Mouse (Mus musculus) intestine, embryonic 14.5 days (tissue): Measurements from ENCODE around the gene Rnd2. TPM values are rescaled to one million over a fixed set of nuclear protein-coding genes. Genes with fewer than 3 reads are reported as not detected.
"Not testable (repeated sequence)": the region's sequence is repeated elsewhere in the genome, so short reads cannot be mapped to it uniquely, and the experiment has no call there.

Experiments
- ATAC-seq: fragments of 200-750 bp; cut with Nextera tagmentation; replicated peaks from 2 replicates; pipeline ENCODE4 v1.8.0; 2017; ENCODE audit warnings: low read depth, moderate number of reproducible peaks, moderate TSS enrichment, moderate library complexity; ENCODE audit not compliant: low FRiP score, low TSS enrichment
- DNase-seq: peaks from one replicate; pipeline ENCODE4 v3.0.0-alpha.2; 2018; ENCODE audit warnings: low spot score
- H3K27ac ChIP-seq: fragments of 300-500 bp; sonication (generic); 2 replicates; pipeline ENCODE4 v1.5.1; 2014; ENCODE audit warnings: low read depth, mild to moderate bottlenecking, control low read depth
- H3K27me3 ChIP-seq: fragments of 300-500 bp; sonication (generic); replicated peaks from 2 replicates; pipeline ENCODE4 v1.6.1; 2014; ENCODE audit warnings: low read length, control low read depth; ENCODE audit not compliant: control insufficient read depth, insufficient read depth
- H3K36me3 ChIP-seq: fragments of 300-500 bp; sonication (generic); 2 replicates; pipeline ENCODE4 v1.6.1; 2014; ENCODE audit warnings: low read length, control low read depth; ENCODE audit not compliant: control insufficient read depth, insufficient read depth
- H3K4me1 ChIP-seq: fragments of 300-500 bp; sonication (generic); replicated peaks from 2 replicates; pipeline ENCODE4 v1.6.1; 2014; ENCODE audit warnings: low read length, control low read depth, mixed read lengths; ENCODE audit not compliant: control insufficient read depth, insufficient read depth
- H3K4me2 ChIP-seq: fragments of 300-500 bp; sonication (generic); 2 replicates; pipeline ENCODE4 v1.6.1; 2014; ENCODE audit warnings: low read length
- H3K4me3 ChIP-seq: fragments of 300-500 bp; sonication (generic); 2 replicates; pipeline ENCODE4 v1.5.1; 2014; ENCODE audit warnings: low read depth, low read length, control low read depth, mixed read lengths
- H3K9ac ChIP-seq: fragments of 300-500 bp; sonication (generic); 2 replicates; pipeline ENCODE4 v1.6.1; 2014; ENCODE audit warnings: mild to moderate bottlenecking, low read length
- H3K9me3 ChIP-seq: fragments of 300-500 bp; sonication (generic); 2 replicates; pipeline ENCODE4 v1.6.1; 2016; ENCODE audit warnings: low read length, control low read depth; ENCODE audit not compliant: control insufficient read depth
- WGBS: fragments of 180-500 bp; shearing (Covaris S2); extraction: QIAGEN DNeasy Blood & Tissue Kit; methylation state at CpG from one replicate; pipeline ENCODE4 v1.1.7; 2014; 5-methylcytosine and 5-hydroxymethylcytosine counted together
- polyA plus RNA-seq: library from polyadenylated mRNA; unstranded; fragments of >200 nt; fragmentation: Nextera tagmentation; extraction: Ambion mirVana; gene quantifications from 2 replicates; pipeline ENCODE4 v1.2.1, GENCODE M21; 2014

Rnd2 gene
- polyA plus RNA-seq, 1 experiment from 2014 or later: 16.7 TPM

DNA sequence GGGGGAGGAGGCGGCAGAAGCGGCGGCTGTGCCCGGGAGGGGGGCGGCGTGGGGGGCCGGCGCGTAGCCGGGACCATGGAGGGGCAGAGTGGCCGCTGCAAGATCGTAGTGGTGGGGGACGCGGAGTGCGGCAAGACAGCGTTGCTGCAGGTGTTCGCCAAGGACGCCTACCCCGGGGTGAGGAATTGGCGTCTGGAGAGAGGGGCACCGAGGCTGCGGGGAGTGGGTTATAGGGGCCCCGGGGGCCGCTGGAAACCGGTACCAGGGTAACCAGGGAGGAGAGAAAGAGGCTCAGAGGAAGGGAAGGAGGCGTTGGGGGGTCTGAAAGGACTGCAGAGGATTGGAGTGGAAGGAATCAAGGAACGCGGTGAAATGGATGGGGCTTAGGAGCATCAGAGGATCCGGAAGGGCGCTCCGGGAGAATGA lies 3.5 kb downstream of the Rnd2 start:
- Histone ChIP-seq H3K27ac (peak overlapping the region; percentile 34), H3K36me3 (no peaks in the 10 kb centered on the region), H3K9ac (peak overlapping the region; percentile 53), H3K27me3 (no peaks in the 10 kb centered on the region), H3K4me1 (peaks cover 16% of the 10 kb centered on the region), H3K4me2 (peak overlapping the region; percentile 94), H3K4me3 (peak overlapping the region; percentile 58), H3K9me3 (no peaks in the 10 kb centered on the region)
- peak; percentile 35; the same call in 1 of the 2 replicates for ATAC-seq
- 2% methylated on average over 29 of the region's 31 CpGs for WGBS
- peak; percentile 85 for DNase-seq

DNA sequence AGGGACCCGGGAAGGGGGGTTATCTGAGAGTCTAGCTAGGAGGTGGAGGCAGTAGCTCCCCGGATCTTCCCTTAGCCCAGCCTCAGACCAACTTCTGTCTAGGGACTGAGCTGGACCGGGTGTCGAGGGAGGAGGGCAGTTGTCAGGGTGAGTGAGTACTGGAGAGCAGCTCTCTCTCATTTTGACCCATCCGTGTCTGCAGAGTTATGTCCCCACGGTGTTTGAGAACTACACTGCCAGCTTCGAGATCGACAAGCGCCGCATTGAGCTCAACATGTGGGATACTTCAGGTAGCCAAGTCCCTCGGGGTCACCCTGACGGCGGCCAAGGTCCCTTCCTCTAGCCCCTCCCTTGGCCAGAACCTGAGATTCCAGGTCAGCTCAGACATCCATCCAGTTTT lies 3.9 kb downstream of the Rnd2 start:
- Histone ChIP-seq H3K27ac (no peak overlapping the region), H3K9ac (peak overlapping the region; percentile 53), H3K4me1 (peaks cover 14% of the 10 kb centered on the region), H3K27me3 (no peaks in the 10 kb centered on the region), H3K36me3 (no peaks in the 10 kb centered on the region), H3K9me3 (no peaks in the 10 kb centered on the region), H3K4me2 (peak overlapping the region; percentile 94), H3K4me3 (peak overlapping the region; percentile 58)
- DNase-seq (no peak), ATAC-seq (no peak)
- 5% methylated on average over 13 of the region's 13 CpGs for WGBS

DNA sequence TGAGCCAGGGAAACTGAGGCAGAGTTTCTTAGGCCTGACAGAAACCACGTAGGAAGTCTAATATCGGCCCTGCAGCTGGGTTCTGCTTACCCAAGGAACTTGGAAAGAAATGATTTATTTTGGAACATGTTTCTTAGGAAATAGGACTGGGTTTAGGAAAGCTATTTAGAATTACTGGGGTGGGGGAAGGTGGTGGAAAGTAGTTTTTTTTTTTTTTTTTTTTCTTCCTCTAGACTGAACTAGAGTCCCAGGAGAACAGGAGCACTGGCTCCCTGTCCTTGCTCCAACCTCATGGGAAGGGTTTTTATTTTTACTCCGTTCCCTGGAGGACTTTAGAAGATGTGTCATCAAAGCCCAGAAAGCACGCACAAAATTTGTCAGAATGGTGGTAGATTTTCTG lies 4.4 kb downstream of the Rnd2 start:
- Histone ChIP-seq H3K4me3 (peak overlapping the region; percentile 58), H3K27me3 (no peaks in the 10 kb centered on the region), H3K4me2 (peak overlapping the region; percentile 94), H3K27ac (no peak overlapping the region), H3K36me3 (no peaks in the 10 kb centered on the region), H3K4me1 (peaks cover 10% of the 10 kb centered on the region), H3K9me3 (no peaks in the 10 kb centered on the region), H3K9ac (no peak overlapping the region)
- 55% methylated on average over 4 of the region's 4 CpGs for WGBS
- DNase-seq: no peak
- ATAC-seq: no peak

GRCm38 (mm10) chr11:101470206-101470605 lies 5.4 kb downstream of the Rnd2 start:
- no peak overlapping the region for H3K27ac ChIP-seq
- H3K27me3 ChIP-seq: no peaks in the 10 kb centered on the region
- no peak for DNase-seq
- H3K9me3 ChIP-seq: no peaks in the 10 kb centered on the region
- H3K36me3 ChIP-seq: no peaks in the 10 kb centered on the region
- no peak overlapping the region for H3K4me3 ChIP-seq
- H3K4me2 ChIP-seq: no peak overlapping the region
- no peak overlapping the region for H3K9ac ChIP-seq
- ATAC-seq: no peak
- WGBS: 45% methylated on average over 7 of the region's 7 CpGs
- H3K4me1 ChIP-seq: peaks cover 10% of the 10 kb centered on the region

DNA sequence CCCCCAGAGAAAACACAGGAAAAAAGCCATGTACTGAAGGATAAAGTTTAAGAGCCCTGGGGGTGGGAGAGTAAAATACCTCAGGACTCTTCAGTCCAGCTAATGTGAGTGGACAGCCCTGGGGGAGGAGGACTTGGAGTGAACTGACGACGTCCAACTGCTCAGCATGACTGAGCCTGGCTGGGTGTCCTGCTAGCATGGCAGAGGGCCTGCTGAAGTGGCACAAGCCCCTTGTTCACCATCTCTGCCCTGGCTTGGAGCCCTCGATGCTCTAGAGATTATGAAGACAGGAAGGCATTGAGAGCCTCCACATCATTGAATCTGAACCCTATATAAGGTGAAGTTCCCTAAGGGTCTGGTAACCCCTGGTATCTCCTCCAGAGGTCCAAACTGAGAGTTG lies 7.1 kb downstream of the Rnd2 start:
- WGBS: 59% methylated on average over 3 of the region's 3 CpGs
- ATAC-seq: no peak
- no peak overlapping the region for H3K9ac ChIP-seq

DNA sequence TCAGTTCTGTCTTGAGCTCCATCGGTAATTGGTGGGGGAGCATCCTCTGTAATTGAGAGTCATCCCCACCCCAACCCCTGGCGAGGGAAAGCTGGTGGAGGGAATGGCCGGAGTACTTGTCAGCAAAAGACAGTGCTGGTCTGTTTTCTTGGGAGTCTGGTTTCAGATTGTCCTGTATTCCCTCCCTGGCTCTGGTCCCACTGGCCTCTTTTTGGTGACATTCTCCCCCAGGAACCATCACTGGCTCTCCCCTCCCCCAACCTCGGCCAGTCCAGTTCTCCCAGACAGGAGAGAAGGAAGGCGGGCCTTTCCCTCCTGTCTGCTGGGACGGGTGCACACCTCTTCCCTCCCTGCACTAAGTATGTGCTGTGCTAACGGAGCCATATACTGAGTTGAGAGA lies 7.5 kb downstream of the Rnd2 start:
- no peak for ATAC-seq
- H3K27ac ChIP-seq: no peak overlapping the region
- no peak overlapping the region for H3K4me2 ChIP-seq
- H3K9me3 ChIP-seq: no peaks in the 10 kb centered on the region
- no peaks in the 10 kb centered on the region for H3K27me3 ChIP-seq
- 52% methylated on average over 7 of the region's 7 CpGs for WGBS
- peaks cover 6% of the 10 kb centered on the region; the same call in 1 of the 2 replicates for H3K4me1 ChIP-seq
- DNase-seq: no peak
- H3K9ac ChIP-seq: no peak overlapping the region
- no peaks in the 10 kb centered on the region for H3K36me3 ChIP-seq
- no peak overlapping the region for H3K4me3 ChIP-seq

More for the DNA sequence above, 7.1 kb downstream of the Rnd2 start:
- Histone ChIP-seq H3K36me3 (no peaks in the 10 kb centered on the region), H3K4me3 (no peak overlapping the region), H3K4me1 (peaks cover 7% of the 10 kb centered on the region; the same call in 1 of the 2 replicates), H3K4me2 (no peak overlapping the region), H3K9me3 (no peaks in the 10 kb centered on the region), H3K27me3 (no peaks in the 10 kb centered on the region), H3K27ac (no peak overlapping the region)
- DNase-seq: no peak

GRCm38 (mm10) chr11:101473686-101474085 lies 8.9 kb downstream of the Rnd2 start:
- not testable (repeated sequence) for ATAC-seq, H3K27ac ChIP-seq, H3K4me1 ChIP-seq, H3K27me3 ChIP-seq, H3K36me3 ChIP-seq, DNase-seq, H3K9me3 ChIP-seq, H3K4me3 ChIP-seq, H3K9ac ChIP-seq, H3K4me2 ChIP-seq
- WGBS: 75% methylated on average over 1 of the region's 1 CpGs

- WGBS: 69% methylated on average over 5 of the region's 5 CpGs
- DNase-seq (no peak), ATAC-seq (no peak)
- H3K27me3 ChIP-seq: no peaks in the 10 kb centered on the region
- no peaks in the 10 kb centered on the region for H3K9me3 ChIP-seq
- H3K4me1 ChIP-seq: no peaks in the 10 kb centered on the region
- H3K9ac ChIP-seq: no peak overlapping the region
- H3K4me3 ChIP-seq: no peak overlapping the region
- H3K27ac ChIP-seq: no peak overlapping the region
- H3K36me3 ChIP-seq: no peaks in the 10 kb centered on the region
- H3K4me2 ChIP-seq: no peak overlapping the region
Measured at GRCm38 (mm10) chr11:101474298-101474697, 9.5 kb downstream of the Rnd2 start.

GRCm38 (mm10) chr11:101476361-101476760 lies 11.6 kb downstream of the Rnd2 start:
- not testable (repeated sequence) for ATAC-seq, H3K4me2 ChIP-seq, H3K9me3 ChIP-seq, H3K4me1 ChIP-seq, H3K27ac ChIP-seq, H3K4me3 ChIP-seq, H3K9ac ChIP-seq, DNase-seq, H3K36me3 ChIP-seq, H3K27me3 ChIP-seq
- WGBS: 86% methylated on average over 4 of the region's 4 CpGs
